ENCODE assay signal across 11 mouse cellular contexts in genomic region chr7:112643866-112644543, GRCm38 (mm10). TPM values are rescaled to one million over a fixed set of nuclear protein-coding genes. Genes with fewer than 3 reads are reported as not detected.
DNase-seq lines count a peak whose midpoint lies in the region; ATAC-seq and TF ChIP-seq lines count a peak whose summit lies in the region.
"Had no signal": no experiment of that assay in that cellular context is flagged by ENCODE, and none has a peak within 500 bp of the region (broad histone marks: within the 10 kb centered on the region; RNA-seq: fewer than 3 reads in every experiment).

No protein-coding gene starts in this region.

- no peak for TF ChIP-seq CTCF in kidney, postnatal 0 days (IDR thresholded peaks at IDR 0.05; ENCODE audit: low read depth)
- TF ChIP-seq CTCF in brain, embryonic 14.5 days (IDR thresholded peaks at IDR 0.05; ENCODE audit: borderline replicate concordance, extremely low read depth, insufficient read depth, insufficient read length): no peak

- TF ChIP-seq POLR2A in brain, embryonic 14.5 days (IDR thresholded peaks at IDR 0.05; ENCODE audit: borderline replicate concordance, extremely low read depth, insufficient read depth, insufficient read length, poor library complexity, severe bottlenecking): no peak

- no peaks in the 10 kb centered on the region for H3K27me3 ChIP-seq in kidney, postnatal 0 days (ENCODE audit: insufficient read depth, low read length)
- H3K27me3 ChIP-seq: embryonic facial prominence, embryonic 15.5 days; forebrain, embryonic 15.5 days had no signal

- DNase-seq in kidney, postnatal 0 days (ENCODE audit: low spot score): peak; percentile 9
- DNase-seq in kidney, postnatal 10 days: no peak
- DNase-seq in CD4-positive helper T cell, adult 2 months (ENCODE audit: low read depth, low spot score): peak; percentile 5
- DNase-seq in brain, embryonic 14.5 days (ENCODE audit: low read depth): peak; percentile 29
- DNase-seq in cerebellum, postnatal 25 days: peak; percentile 42 to 48
- DNase-seq in right cerebral cortex, postnatal 10 days (ENCODE audit: low spot score in 2 of 2): no peak
- DNase-seq: spleen, adult 18-20 months had no signal

- no peaks in the 10 kb centered on the region for H3K9me3 ChIP-seq in kidney, postnatal 0 days (replicated peaks; ENCODE audit: low read length)
- H3K9me3 ChIP-seq: embryonic facial prominence, embryonic 15.5 days; forebrain, embryonic 15.5 days had no signal

- H3K9ac ChIP-seq in kidney, postnatal 0 days (ENCODE audit: low read depth, low read length): no peak overlapping the region
- H3K9ac ChIP-seq: embryonic facial prominence, embryonic 15.5 days; forebrain, embryonic 15.5 days had no signal

- H3K27ac ChIP-seq in kidney, postnatal 0 days: no peak overlapping the region
- H3K27ac ChIP-seq: embryonic facial prominence, embryonic 15.5 days; forebrain, embryonic 15.5 days had no signal

- 92% methylated on average over 6 of the region's 6 CpGs for WGBS in kidney, postnatal 0 days

- no peaks in the 10 kb centered on the region for H3K4me1 ChIP-seq in kidney, postnatal 0 days (replicated peaks; ENCODE audit: insufficient read depth, low read length)
- H3K4me1 ChIP-seq: forebrain, embryonic 15.5 days had no signal

- H3K4me3 ChIP-seq in kidney, postnatal 0 days (replicated peaks; ENCODE audit: low read depth, low read length): no peak overlapping the region
- H3K4me3 ChIP-seq: embryonic facial prominence, embryonic 15.5 days; forebrain, embryonic 15.5 days had no signal

- no peaks in the 10 kb centered on the region for H3K36me3 ChIP-seq in kidney, postnatal 0 days (ENCODE audit: insufficient read depth, low read length)
- H3K36me3 ChIP-seq: embryonic facial prominence, embryonic 15.5 days; forebrain, embryonic 15.5 days had no signal

- H3K4me2 ChIP-seq in kidney, postnatal 0 days (ENCODE audit: low read length): no peak overlapping the region
- H3K4me2 ChIP-seq: embryonic facial prominence, embryonic 15.5 days; forebrain, embryonic 15.5 days; midbrain, embryonic 11.5 days had no signal

- no peak for ATAC-seq in kidney, postnatal 0 days (replicated peaks; ENCODE audit: low FRiP score, low read depth)
- ATAC-seq in erythroid progenitor cell, adult 5-6 weeks (replicated peaks; ENCODE audit: low FRiP score, poor library complexity, severe bottlenecking): no peak
- ATAC-seq: forebrain, embryonic 15.5 days had no signal

RNA-seq across cellular contexts. Expression of gene Tead1, which starts 35.1 kb away (rescaled TPM):
- polyA plus RNA-seq in kidney, postnatal 0 days (2015; fragmentation: Nextera tagmentation; extraction: Ambion mirVana): 14.9 and 17.1 TPM in 2 replicates
- 21.2 and 27.2 TPM in 2 replicates for polyA plus RNA-seq in brain, embryonic 14.5 days (2012; rRNA removed)
- total RNA-seq in erythroid progenitor cell, adult 5-6 weeks (2015; ENCODE audit: low replicate concordance): not detected in 2 replicates
- total RNA-seq in erythroid progenitor cell, adult 5-6 weeks (2017; ENCODE audit: low replicate concordance): not detected in 2 replicates

Comparison
In these comparisons a context has a peak if more than half of its experiments do, and no peak if none do; other contexts are left out.
1. DNase-seq: peak in kidney, postnatal 0 days (single experiment), CD4-positive helper T cell, adult 2 months (single experiment), brain, embryonic 14.5 days (single experiment) and cerebellum, postnatal 25 days (2 of 2); none in kidney, postnatal 10 days (single experiment) and right cerebral cortex, postnatal 10 days (0 of 2).